Mouse (Mus musculus) kidney, adult 8-10 months (tissue): ENCODE data around the gene Apip.

Experiments
- DNase-seq, 2 experiments: peaks; one replicate each; pipeline ENCODE4 v3.0.0; 2022

Apip gene

GRCm38 (mm10) chr2:103102595-103102994 is 29.1 kb downstream of the Apip start:
- DNase-seq = no peak

- DNase-seq = no peak
Observed at GRCm38 (mm10) chr2:103106172-103106571, 32.7 kb downstream of the Apip start.

GRCm38 (mm10) chr2:103111669-103112068 is 38.2 kb downstream of the Apip start:
- no peak for DNase-seq

GRCm38 (mm10) chr2:103117212-103117611 is 43.7 kb downstream of the Apip start:
- no peak for DNase-seq

GRCm38 (mm10) chr2:103118324-103119196 is 45.1 kb downstream of the Apip start:
- no peak for DNase-seq

GRCm38 (mm10) chr2:103119197-103119854 is 45.9 kb downstream of the Apip start:
- DNase-seq = peak; percentile 36 to 43

- no peak for DNase-seq
Observed at GRCm38 (mm10) chr2:103129676-103130075, 56.2 kb downstream of the Apip start.

GRCm38 (mm10) chr2:103131145-103131544 is 57.7 kb downstream of the Apip start:
- DNase-seq = no peak

GRCm38 (mm10) chr2:103138529-103139265 is 65.2 kb downstream of the Apip start:
- peak; percentile 49 to 65 for DNase-seq
